Mouse (Mus musculus) heart, adult 9 months (tissue): ENCODE measurements around the gene Coq4.

ENCODE experiments used
- DNase-seq, 2 experiments: peaks; one replicate each; pipeline ENCODE4 v3.0.0; 2022; ENCODE audit warnings: low spot score in 2 of 2

The Coq4 gene

DNA sequence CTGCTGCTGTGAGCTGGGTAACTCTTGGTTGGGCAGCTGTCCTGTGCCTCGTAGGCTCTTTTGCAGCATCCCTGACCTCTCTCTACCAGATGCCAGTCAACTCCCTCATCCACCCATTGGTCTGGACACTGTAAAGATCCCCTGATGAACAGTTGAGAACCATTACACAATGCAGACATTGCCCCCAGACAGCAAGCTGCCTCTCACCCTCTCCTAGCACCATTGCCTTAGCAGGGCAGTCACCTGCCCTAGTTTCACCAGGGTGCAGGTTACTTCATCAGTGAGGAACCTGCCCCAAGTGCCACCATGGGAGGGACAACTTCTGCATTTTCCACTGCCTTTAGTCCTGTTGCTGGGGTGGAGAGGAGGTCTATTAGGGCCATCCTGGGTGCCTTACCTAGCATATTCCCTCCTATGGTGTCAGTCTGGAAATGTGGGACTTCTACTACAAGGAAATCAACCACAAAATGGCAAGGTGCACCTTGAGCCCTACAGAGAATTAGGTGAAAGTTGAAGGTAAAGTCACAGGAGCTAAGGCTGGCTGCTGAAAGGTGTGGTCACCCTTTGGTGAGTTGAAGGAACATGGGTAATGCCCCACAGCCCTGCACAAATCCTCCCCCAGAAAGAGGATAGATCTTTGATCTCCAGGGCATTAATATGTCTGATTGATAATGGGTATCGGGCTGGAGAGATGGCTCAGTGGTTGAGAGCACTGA is 5.6 kb downstream of the Coq4 start:
- DNase-seq, result no peak

DNA sequence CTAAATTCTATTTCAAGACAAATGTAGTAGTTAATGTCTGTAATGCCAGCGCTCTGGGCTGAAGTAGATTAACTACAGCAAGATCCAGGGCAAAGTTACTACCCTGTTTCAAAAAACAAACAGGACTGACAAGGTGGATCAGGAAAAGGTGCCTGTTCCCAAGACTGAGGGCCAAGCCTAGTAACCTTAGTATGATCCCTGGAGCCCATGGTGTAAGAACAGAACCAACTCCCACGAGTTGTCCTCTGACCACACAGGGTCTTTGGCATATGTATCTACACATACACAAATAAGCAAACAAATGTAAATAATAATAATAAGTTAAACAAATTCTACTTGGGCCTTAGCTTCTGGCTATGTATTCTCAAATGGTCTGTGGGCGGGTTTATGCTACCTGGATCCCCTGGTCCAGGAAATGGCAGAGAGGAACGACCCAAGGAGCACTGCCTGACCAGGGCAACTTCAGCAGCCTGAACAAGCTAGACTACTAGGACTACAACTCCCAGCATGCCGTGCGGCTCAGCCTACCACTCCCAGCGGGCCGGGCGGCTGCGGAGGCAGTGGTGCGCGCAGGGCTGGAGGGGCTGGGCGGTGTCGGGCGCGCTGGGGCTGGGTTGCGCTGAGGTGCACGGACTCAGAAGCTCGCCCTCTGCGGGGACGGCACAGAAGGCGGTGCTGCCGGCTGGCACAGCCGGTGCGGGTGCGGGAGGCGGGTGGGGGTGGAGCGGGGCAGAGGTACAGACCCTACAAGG is 15.0 kb downstream of the Coq4 start, which contains the start of gene Slc27a4:
Gene Slc27a4 (plus strand): TSS at position 560 of the 752 bp plus-strand sequence.
- DNase-seq, result peak; percentile 93 to 94

DNA sequence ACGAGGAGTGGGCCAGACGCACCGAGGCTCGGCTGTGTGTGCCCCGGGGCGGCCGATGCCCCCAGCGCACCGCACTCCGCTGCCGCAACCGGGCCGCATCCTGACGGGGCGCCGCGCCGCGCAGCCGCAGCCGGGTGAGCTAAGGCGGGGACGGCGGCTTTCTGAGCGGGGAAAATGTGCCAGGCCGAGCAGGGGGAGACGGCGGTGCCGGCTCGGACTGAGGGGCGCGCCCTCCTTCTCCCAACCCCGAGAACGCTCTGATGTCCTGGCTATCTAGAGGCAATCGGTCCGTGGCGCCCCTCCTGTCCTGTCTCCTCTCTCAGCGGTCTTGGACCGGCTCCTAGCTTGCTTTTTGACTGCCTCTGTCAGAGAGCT is 15.5 kb downstream of the Coq4 start:
- DNase-seq, result no peak

DNA sequence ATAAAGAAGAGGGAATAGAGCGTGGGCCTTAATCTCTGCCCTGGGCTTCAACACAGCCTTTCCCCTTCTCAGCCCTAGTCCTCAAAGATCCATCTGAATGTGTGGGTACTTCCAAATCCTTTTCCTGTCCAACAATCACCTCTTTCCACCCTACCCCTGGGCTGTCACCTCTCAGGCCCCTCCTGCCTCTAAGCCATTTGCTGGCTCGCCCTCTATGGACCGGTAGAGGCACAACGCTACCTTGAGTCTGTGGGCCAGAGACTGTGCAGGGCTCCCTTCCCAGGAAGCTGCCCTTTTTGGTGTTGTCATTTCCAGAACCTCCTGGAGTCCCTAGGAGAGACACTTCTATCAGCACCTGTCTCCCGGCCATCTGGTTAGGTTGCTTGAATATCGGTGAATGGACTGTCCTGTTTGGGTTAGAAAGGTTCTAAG is 16.1 kb downstream of the Coq4 start:
- DNase-seq, result no peak

DNA sequence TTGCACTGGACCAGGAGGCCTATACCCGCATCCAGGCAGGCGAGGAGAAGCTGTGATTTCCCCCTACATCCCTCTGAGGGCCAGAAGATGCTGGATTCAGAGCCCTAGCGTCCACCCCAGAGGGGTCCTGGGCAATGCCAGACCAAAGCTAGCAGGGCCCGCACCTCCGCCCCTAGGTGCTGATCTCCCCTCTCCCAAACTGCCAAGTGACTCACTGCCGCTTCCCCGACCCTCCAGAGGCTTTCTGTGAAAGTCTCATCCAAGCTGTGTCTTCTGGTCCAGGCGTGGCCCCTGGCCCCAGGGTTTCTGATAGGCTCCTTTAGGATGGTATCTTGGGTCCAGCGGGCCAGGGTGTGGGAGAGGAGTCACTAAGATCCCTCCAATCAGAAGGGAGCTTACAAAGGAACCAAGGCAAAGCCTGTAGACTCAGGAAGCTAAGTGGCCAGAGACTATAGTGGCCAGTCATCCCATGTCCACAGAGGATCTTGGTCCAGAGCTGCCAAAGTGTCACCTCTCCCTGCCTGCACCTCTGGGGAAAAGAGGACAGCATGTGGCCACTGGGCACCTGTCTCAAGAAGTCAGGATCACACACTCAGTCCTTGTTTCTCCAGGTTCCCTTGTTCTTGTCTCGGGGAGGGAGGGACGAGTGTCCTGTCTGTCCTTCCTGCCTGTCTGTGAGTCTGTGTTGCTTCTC is 28.5 kb downstream of the Coq4 start:
- DNase-seq, result no peak

DNA sequence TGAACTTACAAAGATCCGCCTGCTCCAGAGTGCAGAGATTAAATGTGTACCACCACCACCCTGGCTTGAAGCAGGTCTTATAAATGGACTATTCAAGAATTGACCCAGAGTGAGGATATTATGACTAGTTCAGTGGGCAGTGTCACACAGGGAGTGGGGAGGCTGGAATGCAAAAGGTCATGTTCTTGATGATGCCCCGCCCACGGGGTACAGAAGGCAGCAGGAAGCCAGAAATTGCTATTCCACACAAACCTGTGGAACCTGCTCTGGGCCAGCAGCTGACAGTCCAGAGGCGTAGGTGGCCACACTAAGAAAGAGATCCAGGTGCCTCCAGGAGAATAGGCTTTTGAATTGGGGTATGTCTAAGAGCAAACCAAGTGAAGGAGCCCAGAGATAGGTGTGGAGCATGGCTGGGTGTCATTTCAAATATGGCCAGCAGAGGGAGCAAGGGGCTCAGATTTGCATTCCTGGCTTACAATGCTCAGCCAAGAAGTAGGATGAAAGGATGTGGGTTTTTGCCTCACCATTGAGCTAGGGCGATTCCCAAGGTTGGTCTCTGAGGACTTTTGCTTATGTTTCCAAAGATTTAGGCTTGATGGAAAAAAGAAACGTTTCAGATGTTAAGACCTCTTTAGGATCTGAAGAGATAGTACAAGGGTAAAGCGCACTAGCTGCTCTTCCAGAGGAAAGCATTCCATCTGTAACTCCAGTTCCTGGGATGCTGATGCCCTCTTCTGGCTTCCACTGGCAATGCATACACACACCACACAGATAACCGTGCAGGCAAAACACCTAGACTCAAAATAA is 30.3 kb downstream of the Coq4 start:
- DNase-seq, result peak; percentile 59 to 84

DNA sequence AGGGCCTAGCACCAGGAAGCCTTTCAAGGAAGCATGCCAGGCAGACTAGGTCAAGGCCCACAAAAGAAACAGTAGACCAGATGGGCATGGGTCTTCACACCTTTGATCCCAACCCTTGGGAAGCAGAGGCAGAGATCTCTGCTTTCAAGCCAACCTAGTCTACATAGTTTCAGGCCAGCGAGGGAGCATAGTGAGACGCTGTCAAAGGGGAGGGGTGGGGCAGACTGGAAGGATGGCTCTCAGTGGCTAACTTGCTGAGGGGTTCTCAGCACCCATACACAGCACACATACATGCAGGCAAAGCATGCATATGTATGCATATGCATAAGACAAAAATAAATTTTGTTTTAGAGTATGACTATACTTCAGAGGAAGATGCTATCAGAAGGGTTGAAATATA is 32.1 kb downstream of the Coq4 start:
- DNase-seq, result no peak

DNA sequence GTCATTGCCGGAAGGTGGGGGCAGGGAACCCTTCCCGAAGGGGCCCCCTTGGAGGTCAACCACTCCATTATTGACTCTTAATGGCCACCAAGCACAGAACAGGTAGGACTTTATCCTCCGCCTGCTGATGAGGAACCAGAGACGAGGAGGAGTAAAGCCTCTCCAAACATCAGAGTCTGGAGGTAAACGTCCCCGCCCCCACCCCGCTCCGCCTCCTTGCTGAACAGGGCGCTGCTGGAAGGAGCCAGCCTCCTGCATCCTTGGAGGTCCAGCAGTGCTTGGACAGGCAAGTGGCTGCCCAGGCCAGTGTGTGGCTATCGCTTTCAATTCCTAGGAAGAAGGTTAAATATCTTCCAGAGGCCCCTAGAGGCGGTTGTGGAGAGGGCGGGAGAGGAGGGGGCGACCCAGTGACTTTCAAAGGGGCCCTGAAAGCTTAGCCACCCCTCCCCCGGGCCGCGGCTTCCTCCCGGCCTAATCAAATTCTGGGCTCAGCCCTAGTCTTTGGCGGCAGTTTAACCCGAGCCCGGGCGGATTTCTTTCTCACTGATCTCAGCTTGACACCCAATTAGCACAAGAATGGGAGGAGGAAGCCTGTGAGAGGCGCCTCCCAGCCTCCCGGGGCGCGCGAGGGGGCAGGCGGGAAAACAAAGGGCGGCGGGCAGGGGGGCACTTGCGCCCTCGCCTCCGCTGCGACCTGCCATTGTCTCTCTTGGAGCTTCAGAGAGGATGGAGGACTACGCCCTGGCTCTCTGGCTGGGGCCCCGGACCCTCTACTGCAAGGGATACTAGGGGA is 32.9 kb downstream of the Coq4 start, which contains the start of gene Urm1:
Gene Urm1 (plus strand): TSS at position 51 of the 793 bp plus-strand sequence.
- peak; percentile 63 to 71 for DNase-seq

DNA sequence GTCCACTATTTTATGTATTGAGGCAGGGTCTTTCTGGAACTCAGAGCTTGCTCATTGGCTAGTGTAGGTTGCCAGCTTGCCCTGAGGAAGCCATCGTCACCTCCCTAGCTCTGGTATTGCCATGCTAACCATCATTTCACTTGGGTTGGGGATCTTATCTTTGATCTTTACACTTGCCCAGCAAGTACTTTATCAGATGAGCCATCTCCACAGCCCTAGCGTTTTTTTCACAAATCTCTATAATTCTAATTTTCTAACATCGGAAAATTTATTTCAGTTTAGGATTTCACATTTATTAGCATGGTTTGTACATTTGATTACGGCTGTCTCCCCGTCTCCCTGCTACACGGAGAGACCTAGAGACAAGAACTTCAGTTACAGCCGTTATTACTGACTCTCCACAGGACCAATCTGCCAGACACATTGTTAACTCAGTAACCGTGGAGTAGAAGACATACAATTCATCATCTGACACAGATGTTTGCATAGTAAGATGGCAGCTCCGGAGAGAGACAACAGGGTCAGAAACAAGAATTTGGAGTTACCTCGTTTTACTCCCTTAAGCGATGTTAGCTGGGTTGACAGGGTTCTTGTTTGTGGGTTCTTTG is 39.1 kb downstream of the Coq4 start:
- no peak for DNase-seq

DNA sequence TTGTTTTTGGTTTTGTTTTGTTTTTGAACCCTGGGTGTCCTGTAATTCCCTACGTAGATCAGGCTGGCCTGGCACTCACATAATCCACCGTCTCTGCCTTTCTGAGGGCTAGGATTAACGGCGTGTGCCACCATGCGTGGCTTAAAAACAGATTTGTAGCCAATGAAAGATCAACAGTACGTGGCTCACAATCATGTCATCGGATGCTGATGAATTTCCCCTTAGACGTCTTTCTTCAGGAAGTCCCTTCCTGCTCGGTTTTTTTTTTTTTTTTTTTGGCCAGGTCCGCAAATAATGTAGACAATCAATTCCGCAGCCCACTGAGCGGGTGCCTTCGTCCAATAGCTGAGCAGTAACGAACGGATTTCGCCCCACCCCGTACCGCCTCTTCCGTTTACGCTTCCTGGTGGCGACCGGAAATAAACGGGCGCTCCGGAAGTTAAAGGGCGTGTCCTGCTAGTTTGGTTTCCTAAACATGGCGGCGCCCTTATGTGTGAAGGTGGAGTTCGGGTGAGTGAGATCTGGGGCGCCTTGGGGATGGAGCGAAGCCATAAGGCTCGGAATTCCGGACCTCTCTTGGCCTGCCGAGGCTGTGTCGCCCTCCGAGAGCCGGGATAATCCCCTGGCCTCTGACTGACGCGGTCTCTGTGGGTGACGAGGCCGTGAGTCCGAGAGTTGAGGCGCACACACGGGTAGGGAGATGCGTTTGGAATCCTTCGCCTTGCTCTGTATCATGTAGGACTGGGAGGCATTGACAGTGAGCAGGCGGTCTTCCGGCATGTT is 39.8 kb downstream of the Coq4 start:
- DNase-seq, result peak; percentile 95 to 97

DNA sequence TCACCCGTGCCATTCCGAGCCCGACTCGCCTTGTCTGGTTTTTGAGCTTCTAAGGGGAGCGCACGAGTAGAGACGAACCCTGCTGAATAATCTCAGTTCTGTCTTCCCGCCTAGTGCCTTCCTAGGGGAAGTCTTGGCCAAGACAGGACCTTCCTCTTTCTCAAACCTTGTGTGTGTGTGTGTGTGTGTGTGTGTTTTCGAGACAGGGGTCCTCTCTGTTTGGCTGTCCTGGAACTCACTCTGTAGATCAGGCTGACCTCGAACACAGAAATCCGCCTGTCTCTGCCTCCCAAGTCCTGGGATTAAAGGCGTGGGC is 40.4 kb downstream of the Coq4 start:
- no peak for DNase-seq

DNA sequence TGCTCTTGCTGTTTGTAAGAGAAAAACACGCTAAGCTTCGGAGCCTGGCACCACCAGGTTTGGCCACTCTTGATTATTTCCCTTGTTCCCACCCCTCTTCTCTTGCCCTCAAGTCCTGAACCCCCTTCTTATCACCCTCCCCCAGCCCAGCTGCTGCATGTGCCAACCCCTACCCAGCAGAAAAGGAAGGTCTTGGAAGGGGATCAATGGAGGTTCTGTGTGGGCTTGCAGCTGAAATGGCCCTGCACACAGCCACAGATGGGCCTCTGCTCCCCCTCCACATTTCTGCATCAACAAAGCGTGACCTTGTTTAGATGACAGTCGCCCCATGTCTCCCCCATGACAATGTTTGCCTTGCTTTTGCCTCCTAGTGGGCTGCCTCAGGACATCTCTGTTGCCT is 43.8 kb downstream of the Coq4 start:
- no peak for DNase-seq

DNA sequence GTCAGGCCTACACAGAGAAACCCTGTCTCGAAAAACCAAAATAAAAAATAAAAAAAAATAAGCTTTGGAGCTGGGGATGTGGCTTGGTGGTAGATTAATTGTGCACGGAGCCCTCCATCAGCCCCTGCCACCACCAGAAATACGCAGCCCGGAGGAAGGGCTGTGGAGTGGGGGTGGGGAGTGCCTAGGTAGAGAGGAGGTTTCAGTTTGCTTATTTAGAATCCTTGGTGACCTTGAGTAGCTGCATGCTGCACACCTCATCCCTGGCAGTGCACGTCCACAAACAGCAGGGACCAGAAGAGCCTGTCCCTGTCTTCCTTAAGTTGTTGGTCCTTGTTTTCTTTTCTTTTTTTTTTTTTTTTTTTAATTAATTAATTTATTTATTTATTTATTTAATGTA is 46.5 kb downstream of the Coq4 start:
- no peak for DNase-seq

DNA sequence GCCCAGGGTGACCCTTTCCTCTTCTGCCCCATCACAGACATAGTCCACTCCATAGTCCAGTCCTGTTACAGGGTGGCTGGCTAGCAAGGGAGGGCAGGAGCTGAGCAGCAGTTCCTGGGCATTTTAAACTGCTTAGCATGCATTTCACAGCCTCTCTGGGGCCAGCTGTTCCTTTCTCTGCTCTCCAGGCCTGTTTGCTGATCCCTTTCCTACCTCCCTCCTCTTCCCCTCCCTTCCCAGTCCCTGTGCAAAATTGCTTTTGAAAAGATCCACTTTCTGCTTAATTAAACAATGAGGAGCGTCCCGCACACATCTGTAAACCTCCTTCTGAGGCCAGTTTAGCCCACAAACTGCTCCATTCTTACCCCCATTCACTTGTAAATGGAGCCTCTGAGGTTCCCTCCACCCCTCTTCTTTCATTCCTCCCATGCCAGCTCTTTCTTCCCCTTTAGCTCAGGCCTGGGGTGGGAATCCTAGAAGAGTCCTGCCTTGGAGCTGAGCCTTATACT is 48.2 kb downstream of the Coq4 start:
- DNase-seq, result no peak

DNA sequence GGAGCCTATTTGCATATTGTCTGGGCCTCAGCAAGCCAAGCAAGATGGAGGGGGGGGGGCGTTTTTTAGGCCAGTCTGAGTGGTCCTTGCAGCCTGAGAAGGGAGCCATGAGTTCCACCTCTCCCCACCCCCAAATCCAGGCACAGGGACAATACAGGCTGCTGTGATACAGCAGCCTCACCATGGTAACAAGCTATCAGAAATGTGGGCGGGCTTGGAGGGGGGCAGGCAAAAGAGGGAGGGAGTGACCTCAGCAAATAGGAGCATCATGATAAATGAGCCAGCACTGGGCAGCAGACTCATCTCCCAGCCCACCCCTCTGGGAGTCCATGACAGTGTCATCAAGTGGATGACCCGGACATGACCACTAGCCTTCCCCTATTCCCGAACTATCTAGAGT is 52.2 kb downstream of the Coq4 start:
- DNase-seq, result no peak

DNA sequence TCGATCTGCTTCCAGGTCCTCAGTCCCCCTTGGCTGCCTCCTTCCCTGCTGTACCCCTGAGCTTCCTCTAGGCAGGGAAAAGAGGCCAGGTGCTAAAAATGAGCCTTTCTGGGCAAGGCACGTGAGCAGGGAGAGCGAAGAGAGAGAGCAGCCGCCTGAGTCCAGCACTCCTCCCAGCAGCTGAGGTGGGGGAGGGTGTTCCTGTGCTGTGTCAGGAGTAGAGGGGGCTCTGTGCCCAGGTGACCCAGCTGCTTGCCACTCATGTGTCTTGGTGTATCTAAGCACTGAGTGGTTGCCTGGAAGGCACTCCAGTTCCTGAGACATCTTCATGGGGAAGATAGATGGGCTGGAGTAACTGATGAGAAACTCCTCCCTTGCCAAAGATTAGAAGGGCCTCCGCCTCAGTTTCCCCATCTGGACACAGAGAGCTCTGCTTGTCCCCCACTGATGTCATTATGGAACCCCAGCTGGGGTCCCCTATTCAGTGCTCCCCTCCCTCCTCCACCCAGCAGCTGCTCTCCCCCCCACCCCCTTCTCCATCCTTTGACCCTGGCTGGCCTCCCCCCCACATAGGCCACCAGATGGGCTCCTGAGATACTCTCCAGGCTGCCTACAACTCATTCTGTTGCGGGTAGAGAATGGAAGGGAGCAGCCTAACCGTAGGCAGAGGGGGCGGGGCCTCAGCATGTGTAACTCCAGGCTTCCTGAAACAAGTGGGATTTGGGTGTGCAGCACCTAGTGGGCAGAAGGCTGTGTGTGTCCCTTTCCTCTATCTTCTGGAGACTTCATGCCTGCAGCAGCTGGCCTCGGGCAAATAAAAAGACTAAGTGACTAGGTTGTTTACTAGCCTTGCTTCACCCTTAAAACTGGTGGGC is 56.2 kb downstream of the Coq4 start:
- no peak for DNase-seq

DNA sequence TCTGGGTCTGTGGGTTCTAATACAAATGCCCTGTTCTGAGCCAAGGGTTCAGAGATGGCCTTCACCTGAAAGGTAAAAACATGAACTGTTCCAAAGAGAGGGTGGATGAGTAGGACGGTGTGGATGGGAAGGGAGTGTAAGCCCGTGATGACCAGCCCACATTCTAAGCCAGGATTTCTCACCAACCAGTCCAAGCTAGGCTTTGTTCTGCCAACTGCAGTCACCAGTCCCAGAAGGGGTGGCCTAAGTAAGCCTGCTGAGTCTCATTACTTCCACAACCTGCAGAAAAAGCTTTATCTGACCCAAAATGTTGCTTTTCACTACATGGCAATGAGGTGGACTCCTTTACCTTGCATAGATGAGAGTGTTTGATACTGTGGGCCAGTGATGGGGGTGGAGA is 56.8 kb downstream of the Coq4 start:
- no peak for DNase-seq

DNA sequence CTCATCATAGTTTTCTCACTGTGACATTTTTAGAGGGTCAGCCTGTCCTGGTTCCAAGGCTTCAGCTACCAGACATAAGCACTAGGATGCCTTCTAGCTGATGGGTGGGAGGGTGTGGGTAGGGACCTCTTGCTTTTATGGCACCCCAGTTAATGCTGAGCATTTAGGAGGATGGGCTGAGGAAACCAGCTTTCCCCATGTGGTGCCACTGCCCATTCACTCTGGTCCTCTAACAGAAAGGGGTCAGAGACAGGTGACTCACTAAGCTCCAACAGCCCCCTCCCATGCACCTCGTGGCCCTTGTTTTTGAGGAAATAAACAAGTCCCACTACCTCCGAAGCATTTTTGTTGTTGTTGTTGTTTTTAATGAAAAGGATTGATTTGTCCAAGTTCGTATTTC is 57.4 kb downstream of the Coq4 start:
- DNase-seq, result no peak

DNA sequence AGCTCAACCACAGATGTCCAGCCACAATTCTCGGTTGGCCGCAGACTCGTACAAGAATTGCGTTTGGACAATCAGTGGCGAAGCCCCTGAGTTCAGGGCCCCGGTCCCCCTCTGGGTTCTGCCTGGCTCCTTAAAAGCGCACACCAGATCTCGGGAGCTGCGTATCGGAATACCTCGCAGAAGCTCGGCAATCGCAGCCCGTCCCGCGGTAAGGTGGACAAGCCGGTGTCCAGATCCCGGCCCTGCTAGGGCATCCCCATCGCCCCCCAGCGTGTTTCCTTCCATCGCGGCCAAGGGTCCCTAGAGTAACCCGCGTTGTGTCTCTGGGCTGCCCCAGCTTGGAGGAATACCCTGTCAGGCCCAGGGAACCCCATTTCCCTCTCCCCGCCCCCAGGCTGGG is 58.3 kb downstream of the Coq4 start:
- DNase-seq, result no peak
